Mouse (Mus musculus) activated CD4-positive, CD25-positive, alpha-beta regulatory T cell, adult 4 months (primary cell): ENCODE results near the gene Atp6v0a1. TPM values are rescaled to one million over a fixed set of nuclear protein-coding genes. Genes with fewer than 3 reads are reported as not detected.
"Not testable (repeated sequence)": the region's sequence is repeated elsewhere in the genome, so short reads cannot be mapped to it uniquely, and the experiment has no call there.

Experiments
- ATAC-seq: one replicate; pipeline ENCODE4 v1.8.0; 2017
- polyA plus RNA-seq, 2 experiments: library from polyadenylated mRNA; unstranded; fragments of 100-300 nt; shearing (Covaris generic); gene quantifications; one replicate each; pipeline ENCODE4 v1.2.1; 2017

The Atp6v0a1 gene
- polyA plus RNA-seq, 2 experiments from 2014 or later: 4.3 to 4.7 TPM

- no peak for ATAC-seq
These were observed 27.2 kb upstream of the Atp6v0a1 start for GRCm38 (mm10) chr11:100982087-100982486.

GRCm38 (mm10) chr11:100983125-100983777, 26.0 kb upstream of the Atp6v0a1 start:
- ATAC-seq: no peak

- ATAC-seq: no peak
These were observed 25.5 kb upstream of the Atp6v0a1 start for GRCm38 (mm10) chr11:100983778-100984131.

- ATAC-seq: no peak
These were observed 23.6 kb upstream of the Atp6v0a1 start for GRCm38 (mm10) chr11:100985607-100986006.

GRCm38 (mm10) chr11:100988674-100989073, 20.6 kb upstream of the Atp6v0a1 start:
- ATAC-seq: no peak

- no peak for ATAC-seq
These were observed 19.6 kb upstream of the Atp6v0a1 start for GRCm38 (mm10) chr11:100989666-100990065.

GRCm38 (mm10) chr11:100991027-100991534, 18.2 kb upstream of the Atp6v0a1 start:
- no peak for ATAC-seq

DNA sequence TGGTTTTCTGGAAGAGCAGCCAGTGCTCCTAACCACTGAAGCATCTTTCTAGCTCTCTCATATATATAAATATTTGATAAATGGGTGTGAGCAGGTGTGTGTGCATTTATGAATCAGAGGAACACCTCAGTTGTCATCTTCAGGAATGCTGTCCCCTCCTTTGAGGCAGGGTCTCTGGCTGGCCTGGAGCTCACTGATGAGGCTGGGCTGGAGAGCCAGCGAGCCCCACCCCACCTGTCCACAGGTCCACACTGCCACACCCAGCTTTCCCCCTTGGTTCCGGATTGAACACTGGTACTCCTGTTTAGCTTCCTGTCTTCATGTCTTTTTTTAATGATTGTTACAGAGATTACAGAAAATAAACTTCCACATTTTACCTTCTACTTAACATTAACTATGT, 15.8 kb upstream of the Atp6v0a1 start:
- no peak for ATAC-seq

DNA sequence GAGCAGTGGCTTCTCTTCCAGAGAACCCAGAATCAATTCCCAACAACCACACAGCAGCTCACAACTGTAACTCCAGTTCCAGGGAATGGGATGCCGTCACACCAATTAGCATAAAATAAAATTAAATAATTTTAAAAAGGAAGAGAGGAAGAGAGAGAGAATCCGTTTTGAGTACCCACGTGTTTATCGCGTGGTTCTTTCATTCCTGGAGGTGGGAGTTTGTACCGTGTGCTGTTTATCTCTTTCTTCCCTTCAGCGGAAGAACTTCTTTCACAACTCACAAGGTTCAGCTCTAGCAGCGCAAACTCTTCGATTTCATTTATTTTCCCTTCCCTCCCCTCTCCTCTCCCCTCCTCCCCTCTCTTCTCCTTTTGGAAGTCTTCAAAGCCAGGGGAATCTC, 15.0 kb upstream of the Atp6v0a1 start:
- ATAC-seq: no peak

DNA sequence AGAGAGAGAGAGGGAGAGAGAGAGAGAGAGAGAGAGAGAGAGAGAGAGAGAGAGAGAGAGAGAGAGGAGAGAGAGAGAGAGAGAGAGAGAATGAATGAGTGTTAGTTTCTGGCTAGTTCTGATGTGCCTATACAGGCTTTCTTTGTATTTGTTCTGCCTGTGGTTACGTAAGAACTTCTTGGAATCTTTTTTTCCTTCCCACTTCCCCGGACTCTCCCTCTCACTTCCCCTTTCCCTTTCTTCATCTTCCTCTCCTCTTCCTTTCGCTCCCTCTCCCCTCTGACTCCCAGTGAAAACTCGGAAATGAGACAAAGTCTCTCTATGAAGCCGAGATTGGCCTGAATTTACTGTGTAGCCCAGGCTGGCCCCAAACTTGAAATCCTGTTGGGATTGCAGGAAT, 14.6 kb upstream of the Atp6v0a1 start:
- ATAC-seq: no peak

DNA sequence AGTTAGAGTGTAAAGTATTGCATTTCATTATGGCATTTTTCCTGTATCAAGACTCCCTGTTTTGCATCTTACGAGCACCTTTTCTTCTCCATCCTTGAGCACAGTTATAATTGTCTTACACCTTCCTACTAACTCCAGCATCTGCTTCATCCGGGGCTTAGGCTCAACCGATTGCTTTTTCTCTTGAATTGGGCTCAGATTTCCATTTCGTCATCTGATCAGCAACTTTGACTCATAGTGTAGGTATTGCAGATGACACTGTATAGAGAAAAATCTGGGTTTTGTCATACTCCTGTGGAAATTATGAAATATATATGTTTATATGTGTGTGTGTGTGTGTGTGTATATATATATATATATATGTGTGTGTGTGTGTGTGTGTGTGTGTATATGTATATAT, 12.8 kb upstream of the Atp6v0a1 start:
- ATAC-seq: no peak

DNA sequence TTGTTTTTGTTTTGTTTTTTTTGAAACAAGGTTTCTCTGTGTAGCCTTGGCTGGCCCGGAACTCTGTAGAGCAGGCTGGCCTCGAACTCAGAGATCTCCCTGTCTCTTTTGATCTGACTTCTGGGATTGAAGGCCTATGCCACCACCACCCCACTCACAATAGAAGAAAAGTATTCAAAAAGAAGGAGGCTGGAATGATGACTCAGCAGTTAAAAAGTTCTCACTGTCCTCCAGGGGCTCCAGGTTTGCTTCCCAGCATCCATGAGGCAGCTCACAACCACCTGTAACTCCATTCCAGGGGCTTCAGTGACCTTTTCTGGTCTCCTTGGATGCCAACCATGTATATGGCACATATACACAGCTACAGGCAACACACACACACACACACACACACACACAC, 10.4 kb upstream of the Atp6v0a1 start:
- no peak for ATAC-seq

- ATAC-seq: no peak
These were observed 10.0 kb upstream of the Atp6v0a1 start for GRCm38 (mm10) chr11:100999254-100999653.

GRCm38 (mm10) chr11:101001875-101002552, 7.2 kb upstream of the Atp6v0a1 start:
- ATAC-seq: not testable (repeated sequence)

GRCm38 (mm10) chr11:101003025-101003685, 6.1 kb upstream of the Atp6v0a1 start:
- no peak for ATAC-seq

DNA sequence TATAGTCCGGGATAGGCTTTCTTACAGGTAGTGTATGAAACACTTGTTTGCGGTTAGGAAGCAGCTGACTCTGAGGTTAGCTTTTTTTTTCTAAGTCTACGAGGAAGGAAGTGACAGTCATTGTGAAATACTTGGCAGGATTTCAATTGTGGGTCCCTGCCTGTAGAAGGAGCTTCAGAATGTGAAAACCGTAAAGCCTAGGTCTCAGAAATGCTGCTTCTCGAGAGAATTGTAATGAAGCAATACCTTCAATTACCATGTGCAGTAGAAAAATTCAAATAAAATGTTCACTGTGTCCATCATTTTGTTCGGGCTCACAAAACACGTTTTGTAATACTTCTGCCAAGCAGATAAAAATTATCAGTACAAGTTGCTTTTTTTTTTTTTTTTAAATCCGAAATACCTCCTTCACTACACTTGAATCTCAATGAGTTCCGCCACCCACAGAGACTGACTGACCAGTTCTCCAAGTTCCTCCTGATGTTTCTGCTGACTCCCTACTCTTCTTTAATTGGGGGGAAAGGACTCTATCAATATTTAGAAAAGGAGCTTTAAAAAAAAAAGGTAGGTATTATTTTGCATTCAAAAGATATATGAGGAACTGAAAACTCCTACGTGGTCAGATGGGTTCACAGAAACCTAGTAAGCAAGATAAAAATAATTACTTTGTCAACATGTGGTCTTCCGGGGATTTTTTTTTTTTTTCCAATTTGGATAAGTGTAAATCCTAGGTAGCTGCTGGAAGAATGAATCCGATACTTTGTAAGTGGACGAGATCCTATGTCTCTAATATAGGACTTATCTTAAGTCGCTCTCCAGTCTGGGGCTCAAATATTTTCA, 826 bp upstream of the Atp6v0a1 start:
- peak; percentile 70 for ATAC-seq

- ATAC-seq: no peak
These were observed 884 bp downstream of the Atp6v0a1 start for GRCm38 (mm10) chr11:101009888-101010784.

- ATAC-seq: no peak
These were observed 2.4 kb downstream of the Atp6v0a1 start for GRCm38 (mm10) chr11:101011641-101012040.

GRCm38 (mm10) chr11:101023371-101023770, 14.1 kb downstream of the Atp6v0a1 start:
- no peak for ATAC-seq

DNA sequence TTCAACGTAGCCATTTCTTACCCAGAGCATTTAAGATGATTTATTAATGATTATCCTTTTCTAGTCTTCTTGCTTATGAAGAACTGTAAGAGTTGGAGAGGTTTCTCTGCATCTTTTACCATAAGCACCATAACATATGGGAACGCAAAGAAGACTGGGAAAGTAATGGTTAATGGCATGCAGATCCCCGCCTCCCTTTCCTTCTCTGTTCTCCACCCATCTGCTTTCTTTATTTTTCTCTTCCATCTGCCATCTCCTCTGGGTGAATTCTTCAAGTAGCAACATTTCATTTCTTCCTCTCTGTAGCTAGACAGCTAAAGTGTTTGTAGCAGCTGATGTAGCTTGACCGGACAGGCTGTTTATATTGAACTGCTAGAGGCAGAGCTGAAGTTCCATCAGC, 14.7 kb downstream of the Atp6v0a1 start:
- ATAC-seq: no peak

- ATAC-seq: no peak
These were observed 17.9 kb downstream of the Atp6v0a1 start for GRCm38 (mm10) chr11:101027121-101027520.

DNA sequence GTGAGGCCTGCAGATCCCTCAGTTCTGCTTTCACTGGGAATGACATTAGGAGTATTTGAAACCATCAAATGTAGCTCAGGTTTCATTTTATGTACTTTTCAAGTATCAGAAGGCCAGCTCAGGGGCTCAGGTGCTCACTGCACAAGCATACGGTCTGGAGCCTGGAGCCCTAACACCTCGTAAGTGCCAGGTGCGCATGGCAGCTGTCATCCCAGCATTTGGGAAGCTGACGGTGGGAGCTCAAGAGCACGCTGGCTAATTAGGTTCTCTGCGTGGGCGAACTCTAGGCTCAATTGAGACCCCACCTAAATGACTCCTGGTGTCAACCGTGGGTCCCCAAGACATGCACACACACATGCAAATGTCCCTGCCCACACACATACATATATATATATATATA, 20.1 kb downstream of the Atp6v0a1 start:
- ATAC-seq: no peak
